Mouse (Mus musculus): ENCODE data around the gene Stra6.

DNA sequence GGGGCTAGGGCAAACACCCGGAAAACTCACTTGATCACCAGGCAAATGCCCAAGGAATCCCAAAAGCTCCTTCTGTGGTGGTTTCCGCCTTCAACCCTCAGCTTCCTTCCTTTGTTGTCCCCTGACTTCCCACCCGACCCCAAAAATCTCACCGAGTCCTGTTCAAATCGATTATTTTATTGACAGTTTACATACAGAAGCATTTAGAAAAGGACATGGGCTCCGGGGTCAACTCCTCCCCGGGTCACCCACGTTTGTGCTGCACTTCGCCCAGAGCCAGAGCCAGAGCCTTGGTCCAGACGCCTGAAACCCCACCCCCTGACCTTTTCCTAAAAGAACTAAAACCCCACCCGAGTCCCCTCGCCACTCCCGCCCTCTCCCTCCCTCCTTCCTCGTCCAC, 132.6 kb downstream of the Stra6 start:
- no peak for TF ChIP-seq CTCF (IDR thresholded peaks at IDR 0.05; ENCODE audit: low read depth)
- no peak for TF ChIP-seq EP300 (IDR thresholded peaks at IDR 0.05; ENCODE audit: low read depth)

Measured in liver, embryonic 14.5 days (tissue).